Comparison of ENCODE assay signal across 8 mouse cellular contexts in genomic region chr8:121390608-121391007, GRCm38 (mm10).
DNase-seq lines count a peak whose midpoint lies in the region; ATAC-seq and TF ChIP-seq lines count a peak whose summit lies in the region.

No protein-coding gene starts in this region.

- no peak overlapping the region for H3ac ChIP-seq in C2C12 (ENCODE audit: control insufficient read depth, insufficient read length, low read depth)

- peaks cover 26% of the 10 kb centered on the region for H3K27me3 ChIP-seq in forebrain, embryonic 11.5 days (ENCODE audit: control insufficient read depth, insufficient read depth, low read length)
- peaks cover 42% of the 10 kb centered on the region for H3K27me3 ChIP-seq in forebrain, embryonic 16.5 days (replicated peaks; ENCODE audit: control insufficient read depth, insufficient read depth, low read length)
- peaks cover 18% of the 10 kb centered on the region for H3K27me3 ChIP-seq in C2C12 (ENCODE audit: control insufficient read depth, insufficient read depth, insufficient read length)
- H3K27me3 ChIP-seq in embryonic facial prominence, embryonic 12.5 days: peaks cover 20% of the 10 kb centered on the region
- peaks cover 11% of the 10 kb centered on the region for H3K27me3 ChIP-seq in kidney, postnatal 0 days (ENCODE audit: insufficient read depth, low read length)
- H3K27me3 ChIP-seq in midbrain, postnatal 0 days (ENCODE audit: insufficient read depth, low read length): peaks cover 36% of the 10 kb centered on the region

- no peak overlapping the region for H3K9ac ChIP-seq in forebrain, embryonic 11.5 days (ENCODE audit: low read length)
- H3K9ac ChIP-seq in forebrain, embryonic 16.5 days (replicated peaks; ENCODE audit: low read depth, low read length): no peak overlapping the region
- no peak overlapping the region for H3K9ac ChIP-seq in embryonic facial prominence, embryonic 12.5 days
- H3K9ac ChIP-seq in kidney, postnatal 0 days (ENCODE audit: low read depth, low read length): no peak overlapping the region
- H3K9ac ChIP-seq in midbrain, postnatal 0 days (replicated peaks; ENCODE audit: low read length, poor library complexity, severe bottlenecking): no peak overlapping the region

- no peaks in the 10 kb centered on the region for H3K79me3 ChIP-seq in C2C12 (ENCODE audit: low read depth)

- ATAC-seq in forebrain, embryonic 11.5 days (replicated peaks; ENCODE audit: low FRiP score): no peak
- no peak for ATAC-seq in forebrain, embryonic 16.5 days
- peak; percentile 16; the same call in 1 of the 2 replicates for ATAC-seq in embryonic facial prominence, embryonic 12.5 days (ENCODE audit: insufficient number of reproducible peaks, insufficient read depth, low FRiP score, low TSS enrichment)
- no peak for ATAC-seq in kidney, postnatal 0 days (replicated peaks; ENCODE audit: low FRiP score, low read depth)
- no peak for ATAC-seq in midbrain, postnatal 0 days (ENCODE audit: low FRiP score)

- no peaks in the 10 kb centered on the region for H3K79me2 ChIP-seq in C2C12 (ENCODE audit: control insufficient read depth, insufficient read depth)

- H3K9me3 ChIP-seq in forebrain, embryonic 11.5 days (ENCODE audit: control insufficient read depth, low read length): no peaks in the 10 kb centered on the region
- H3K9me3 ChIP-seq in forebrain, embryonic 16.5 days (ENCODE audit: control insufficient read depth, low read length): no peaks in the 10 kb centered on the region
- no peaks in the 10 kb centered on the region for H3K9me3 ChIP-seq in embryonic facial prominence, embryonic 12.5 days
- no peaks in the 10 kb centered on the region for H3K9me3 ChIP-seq in kidney, postnatal 0 days (replicated peaks; ENCODE audit: low read length)
- H3K9me3 ChIP-seq in midbrain, postnatal 0 days (ENCODE audit: low read length): no peaks in the 10 kb centered on the region

- H3K4me1 ChIP-seq in forebrain, embryonic 11.5 days (replicated peaks; ENCODE audit: control insufficient read depth, insufficient read depth, low read length): peaks cover 5% of the 10 kb centered on the region; the same call in 1 of the 2 replicates
- H3K4me1 ChIP-seq in forebrain, embryonic 16.5 days (replicated peaks; ENCODE audit: control insufficient read depth, insufficient read depth, low read length): peaks cover 10% of the 10 kb centered on the region
- H3K4me1 ChIP-seq in embryonic facial prominence, embryonic 12.5 days: peaks cover 40% of the 10 kb centered on the region
- peaks cover 19% of the 10 kb centered on the region for H3K4me1 ChIP-seq in kidney, postnatal 0 days (replicated peaks; ENCODE audit: insufficient read depth, low read length)
- H3K4me1 ChIP-seq in midbrain, postnatal 0 days (ENCODE audit: insufficient read depth, low read length): no peaks in the 10 kb centered on the region

- WGBS in forebrain, embryonic 11.5 days: 14% methylated on average over 11 of the region's 11 CpGs
- 13% methylated on average over 11 of the region's 11 CpGs for WGBS in forebrain, embryonic 16.5 days
- 13% methylated on average over 11 of the region's 11 CpGs for WGBS in embryonic facial prominence, embryonic 12.5 days
- WGBS in kidney, postnatal 0 days: 15% methylated on average over 11 of the region's 11 CpGs
- WGBS in midbrain, postnatal 0 days: 19% methylated on average over 11 of the region's 11 CpGs

- H3K4me3 ChIP-seq in forebrain, embryonic 11.5 days (ENCODE audit: low read depth, low read length): no peak overlapping the region
- no peak overlapping the region for H3K4me3 ChIP-seq in forebrain, embryonic 16.5 days (replicated peaks; ENCODE audit: low read length)
- H3K4me3 ChIP-seq in C2C12 (ENCODE audit: insufficient read depth, poor library complexity, severe bottlenecking): no peak overlapping the region
- H3K4me3 ChIP-seq in embryonic facial prominence, embryonic 12.5 days: no peak overlapping the region
- H3K4me3 ChIP-seq in kidney, postnatal 0 days (replicated peaks; ENCODE audit: low read depth, low read length): no peak overlapping the region
- no peak overlapping the region for H3K4me3 ChIP-seq in midbrain, postnatal 0 days (ENCODE audit: low read depth, low read length)

- H3K36me3 ChIP-seq in forebrain, embryonic 11.5 days (ENCODE audit: control insufficient read depth, insufficient read depth, low read length): no peaks in the 10 kb centered on the region
- no peaks in the 10 kb centered on the region for H3K36me3 ChIP-seq in forebrain, embryonic 16.5 days (ENCODE audit: control insufficient read depth, insufficient read depth)
- no peaks in the 10 kb centered on the region for H3K36me3 ChIP-seq in C2C12 (ENCODE audit: control insufficient read depth, insufficient read depth)
- H3K36me3 ChIP-seq in embryonic facial prominence, embryonic 12.5 days: no peaks in the 10 kb centered on the region
- H3K36me3 ChIP-seq in kidney, postnatal 0 days (ENCODE audit: insufficient read depth, low read length): no peaks in the 10 kb centered on the region
- no peaks in the 10 kb centered on the region for H3K36me3 ChIP-seq in midbrain, postnatal 0 days (ENCODE audit: insufficient read depth, low read length)

- DNase-seq in forebrain, embryonic 11.5 days (ENCODE audit: low spot score): peak; percentile 72
- peak; percentile 82 for DNase-seq in kidney, postnatal 0 days (ENCODE audit: low spot score)
- DNase-seq in midbrain, postnatal 0 days (ENCODE audit: low spot score): no peak
- no peak for DNase-seq in T-cell, adult 2 months (ENCODE audit: low spot score)
- no peak for DNase-seq in natural killer cell, adult 2 months (ENCODE audit: low spot score in 2 of 2)

- H3K4me2 ChIP-seq in forebrain, embryonic 11.5 days (ENCODE audit: low read depth, low read length, severe bottlenecking): no peak overlapping the region
- no peak overlapping the region for H3K4me2 ChIP-seq in forebrain, embryonic 16.5 days (ENCODE audit: low read length)
- no peak overlapping the region for H3K4me2 ChIP-seq in embryonic facial prominence, embryonic 12.5 days (replicated peaks)
- H3K4me2 ChIP-seq in kidney, postnatal 0 days (ENCODE audit: low read length): no peak overlapping the region
- H3K4me2 ChIP-seq in midbrain, postnatal 0 days (ENCODE audit: low read depth, low read length, poor library complexity, severe bottlenecking): no peak overlapping the region

- TF ChIP-seq CTCF in C2C12 (IDR thresholded peaks at IDR 0.05; ENCODE audit: control insufficient read depth, insufficient read depth, insufficient read length): peak; percentile 31
- TF ChIP-seq CTCF in kidney, postnatal 0 days (IDR thresholded peaks at IDR 0.05; ENCODE audit: low read depth): peak; percentile 84
- TF ChIP-seq CTCF in midbrain, postnatal 0 days (IDR thresholded peaks at IDR 0.05): peak; percentile 76

- H3K27ac ChIP-seq in forebrain, embryonic 11.5 days (ENCODE audit: low read depth, low read length): no peak overlapping the region
- H3K27ac ChIP-seq in forebrain, embryonic 16.5 days (ENCODE audit: low read length): no peak overlapping the region
- H3K27ac ChIP-seq in embryonic facial prominence, embryonic 12.5 days: no peak overlapping the region
- 0 out of 2 replicates have a peak overlapping the region, but pooled peaks have one; percentile 55 for H3K27ac ChIP-seq in kidney, postnatal 0 days
- H3K27ac ChIP-seq in midbrain, postnatal 0 days (ENCODE audit: low read depth, low read length): no peak overlapping the region

TF ChIP-seq in C2C12, 6 proteins besides CTCF, POLR2A, EP300 and RAD21:
- no peak for TF ChIP-seq MYOG (IDR thresholded peaks at IDR 0.05; ENCODE audit: control insufficient read depth, extremely low read depth, insufficient read length)
- TF ChIP-seq CEBPB (IDR thresholded peaks at IDR 0.05; ENCODE audit: low read depth): no peak
- TF ChIP-seq FOSL1 (IDR thresholded peaks at IDR 0.05; ENCODE audit: insufficient read depth, low read length, poor library complexity, severe bottlenecking): no peak
- TF ChIP-seq MAX (IDR thresholded peaks at IDR 0.05): no peak
- no peak for TF ChIP-seq MYOD1 (IDR thresholded peaks at IDR 0.05; ENCODE audit: control insufficient read depth, insufficient read length, low read depth)
- TF ChIP-seq USF1 (IDR thresholded peaks at IDR 0.05; ENCODE audit: low read depth): no peak

Comparison
In these comparisons a context has a peak if more than half of its experiments do, and no peak if none do; other contexts are left out.
1. DNase-seq: peak in forebrain, embryonic 11.5 days (single experiment) and kidney, postnatal 0 days (single experiment); none in midbrain, postnatal 0 days (single experiment), T-cell, adult 2 months (single experiment) and natural killer cell, adult 2 months (0 of 2).
2. CTCF ChIP-seq: peak in every context shown above with its lines; median percentile 84 in kidney, postnatal 0 days; 76 in midbrain, postnatal 0 days; 31 in C2C12.